8 mouse cellular contexts compared by ENCODE assay signal in genomic region chrX:102504179-102504578, GRCm38 (mm10). TPM values are rescaled to one million over a fixed set of nuclear protein-coding genes. Genes with fewer than 3 reads are reported as not detected.
A peak's percentile ranks its signal among the peaks of the same experiment; 100 is the strongest.
DNase-seq lines count a peak whose midpoint lies in the region; ATAC-seq lines count a peak whose summit lies in the region.

No protein-coding gene starts in this region.

- no peaks in the 10 kb centered on the region for H3K4me1 ChIP-seq in kidney, embryonic 15.5 days
- H3K4me1 ChIP-seq in hindbrain, embryonic 14.5 days (replicated peaks; ENCODE audit: control insufficient read depth, insufficient read depth, low read length), result no peaks in the 10 kb centered on the region
- H3K4me1 ChIP-seq in midbrain, embryonic 16.5 days (ENCODE audit: control insufficient read depth, insufficient read depth, low read length), result peaks cover 2% of the 10 kb centered on the region; the same call in 1 of the 2 replicates

- H3K4me3 ChIP-seq in kidney, embryonic 15.5 days (replicated peaks), result peak overlapping the region; percentile 57
- peak overlapping the region; percentile 38 for H3K4me3 ChIP-seq in hindbrain, embryonic 14.5 days (replicated peaks; ENCODE audit: low read length)
- peak overlapping the region; percentile 52 for H3K4me3 ChIP-seq in midbrain, embryonic 16.5 days (ENCODE audit: low read depth, low read length)

- H3K36me3 ChIP-seq in kidney, embryonic 15.5 days, result peaks cover 6% of the 10 kb centered on the region; the same call in 1 of the 2 replicates
- H3K36me3 ChIP-seq in hindbrain, embryonic 14.5 days (replicated peaks; ENCODE audit: control insufficient read depth, insufficient read depth), result 0 out of 2 replicates have a peak, but pooled peaks cover 5% of the 10 kb centered on the region
- H3K36me3 ChIP-seq in midbrain, embryonic 16.5 days (ENCODE audit: control insufficient read depth, insufficient read depth, low read length), result no peaks in the 10 kb centered on the region

- H3K27me3 ChIP-seq in kidney, embryonic 15.5 days, result peaks cover 35% of the 10 kb centered on the region
- peaks cover 8% of the 10 kb centered on the region; the same call in 1 of the 2 replicates for H3K27me3 ChIP-seq in hindbrain, embryonic 14.5 days (ENCODE audit: control insufficient read depth, insufficient read depth, low read length)
- H3K27me3 ChIP-seq in midbrain, embryonic 16.5 days (ENCODE audit: control insufficient read depth, insufficient read depth, low read depth, low read length), result peaks cover 8% of the 10 kb centered on the region

- H3K4me2 ChIP-seq in kidney, embryonic 15.5 days, result peak overlapping the region; percentile 59
- H3K4me2 ChIP-seq in hindbrain, embryonic 14.5 days (replicated peaks), result peak overlapping the region; percentile 58
- peak overlapping the region; percentile 59 for H3K4me2 ChIP-seq in midbrain, embryonic 16.5 days (ENCODE audit: low read length)

- H3K27ac ChIP-seq in kidney, embryonic 15.5 days, result no peak overlapping the region
- no peak overlapping the region for H3K27ac ChIP-seq in hindbrain, embryonic 14.5 days
- H3K27ac ChIP-seq in midbrain, embryonic 16.5 days (ENCODE audit: low read length), result no peak overlapping the region

- 32% methylated on average over 10 of the region's 10 CpGs for WGBS in kidney, embryonic 15.5 days
- WGBS in hindbrain, embryonic 14.5 days, result 29% methylated on average over 10 of the region's 10 CpGs
- 23% methylated on average over 10 of the region's 10 CpGs for WGBS in midbrain, embryonic 16.5 days

- 0 out of 2 replicates have a peak overlapping the region, but pooled peaks have one; percentile 31 for H3K9ac ChIP-seq in kidney, embryonic 15.5 days
- H3K9ac ChIP-seq in hindbrain, embryonic 14.5 days, result peak overlapping the region; percentile 24
- peak overlapping the region; percentile 59 for H3K9ac ChIP-seq in midbrain, embryonic 16.5 days (ENCODE audit: low read depth, low read length)

- no peak for DNase-seq in kidney, adult 8-10 months
- DNase-seq in adipocyte (ENCODE audit: low spot score), result peak; percentile 8
- no peak for DNase-seq in hindbrain, embryonic 14.5 days (ENCODE audit: low spot score)
- DNase-seq in adrenal gland, adult 8-10 months, result no peak
- no peak for DNase-seq in c-Kit-positive CD71-positive TER-119-positive erythroid progenitor cells, embryonic 14.5 days (ENCODE audit: low spot score)
- no peak for DNase-seq in T-cell, adult 2 months (ENCODE audit: low spot score)

- no peaks in the 10 kb centered on the region for H3K9me3 ChIP-seq in kidney, embryonic 15.5 days (replicated peaks)
- H3K9me3 ChIP-seq in hindbrain, embryonic 14.5 days (ENCODE audit: control insufficient read depth, low read length), result no peaks in the 10 kb centered on the region
- no peaks in the 10 kb centered on the region for H3K9me3 ChIP-seq in midbrain, embryonic 16.5 days (replicated peaks; ENCODE audit: control insufficient read depth, low read length, poor library complexity, severe bottlenecking)

- ATAC-seq in kidney, embryonic 15.5 days (replicated peaks; ENCODE audit: low FRiP score), result no peak
- ATAC-seq in hindbrain, embryonic 14.5 days (ENCODE audit: low FRiP score), result no peak
- ATAC-seq in midbrain, embryonic 16.5 days, result peak; percentile 8; the same call in 1 of the 2 replicates

RNA-seq across cellular contexts. Expression of gene Hdac8, which starts 1.0 kb away (rescaled TPM):
- 9.1 and 9.6 TPM in 2 replicates for polyA plus RNA-seq in kidney, embryonic 15.5 days (2015; fragmentation: Nextera tagmentation; extraction: Ambion mirVana)
- polyA plus RNA-seq in hindbrain, embryonic 14.5 days (2014; fragmentation: Nextera tagmentation; extraction: Ambion mirVana), result 2.4 TPM in 2 replicates
- polyA plus RNA-seq in midbrain, embryonic 16.5 days (2015; fragmentation: Nextera tagmentation; extraction: Ambion mirVana), result 8.3 and 8.5 TPM in 2 replicates
- 10 to 100 TPM in 3 of 4 experiments, 1 to 10 TPM in 1; 8.0 to 16.4 (median 13.4) TPM for total RNA-seq in adrenal gland, adult 8-10 months (2022)
